Mouse (Mus musculus) myocyte (in vitro differentiated cells): ENCODE results near the gene Me3. TPM values are rescaled to one million over a fixed set of nuclear protein-coding genes. Genes with fewer than 3 reads are reported as not detected.

Experiments
- H3K27me3 ChIP-seq: one replicate; pipeline ENCODE4 v1.6.1; 2011; ENCODE audit not compliant: control insufficient read depth, insufficient read depth, insufficient read length
- H3K36me3 ChIP-seq: one replicate; pipeline ENCODE4 v1.6.1; 2011; ENCODE audit not compliant: control insufficient read depth, insufficient read depth
- H3K4me2 ChIP-seq: one replicate; pipeline ENCODE4 v1.6.1; 2011; ENCODE audit warnings: low read depth, control low read depth
- H3K4me3 ChIP-seq: one replicate; pipeline ENCODE4 v1.5.1; 2011; ENCODE audit warnings: mild to moderate bottlenecking, control low read depth, moderate library complexity
- H3K79me2 ChIP-seq: one replicate; pipeline ENCODE4 v1.6.1; 2011; ENCODE audit not compliant: control insufficient read depth, insufficient read depth
- H3ac ChIP-seq: one replicate; pipeline ENCODE4 v1.6.1; 2011; ENCODE audit not compliant: control insufficient read depth, insufficient read length
- CEBPB ChIP-seq: IDR thresholded peaks from 2 replicates; pipeline ENCODE4 v1.6.1; 2011; ENCODE audit warnings: mild to moderate bottlenecking, moderate library complexity; ENCODE audit not compliant: poor library complexity, insufficient read depth, severe bottlenecking
- E2F4 ChIP-seq: IDR thresholded peaks from one replicate; pipeline ENCODE4 v1.6.1; 2011; ENCODE audit warnings: mild to moderate bottlenecking, control low read depth, moderate library complexity; ENCODE audit not compliant: insufficient read depth
- MAX ChIP-seq: IDR thresholded peaks from one replicate; pipeline ENCODE4 v1.6.1; 2011; ENCODE audit warnings: low read depth, mild to moderate bottlenecking, control low read depth
- MYOD1 ChIP-seq, 3 experiments: IDR thresholded peaks; one replicate each; pipeline ENCODE4 v1.6.1; 2011; ENCODE audit warnings: control low read depth in 2 of 3, low read depth in 2 of 3, mild to moderate bottlenecking in 2 of 3, moderate library complexity in 1 of 3; ENCODE audit not compliant: insufficient read length in 2 of 3, control insufficient read depth in 1 of 3
- MYOG ChIP-seq, 3 experiments: IDR thresholded peaks; one replicate each; pipeline ENCODE4 v1.6.1; 2011; ENCODE audit warnings: control low read depth in 2 of 3, low read depth in 2 of 3, mild to moderate bottlenecking in 2 of 3; ENCODE audit not compliant: insufficient read length in 2 of 3, control insufficient read depth in 1 of 3, insufficient read depth in 1 of 3
- POLR2AphosphoS2 ChIP-seq: IDR thresholded peaks from one replicate; pipeline ENCODE4 v1.6.1; 2011; ENCODE audit warnings: low read depth, control low read depth; ENCODE audit not compliant: insufficient read length
- REST ChIP-seq: IDR thresholded peaks from one replicate; pipeline ENCODE4 v1.6.1; 2011; ENCODE audit warnings: mild to moderate bottlenecking, control low read depth, moderate library complexity; ENCODE audit not compliant: insufficient read depth, insufficient read length
- SRF ChIP-seq: IDR thresholded peaks from one replicate; pipeline ENCODE4 v1.6.1; 2011; ENCODE audit warnings: low read depth; ENCODE audit not compliant: control insufficient read depth, insufficient read length
- TCF12 ChIP-seq: IDR thresholded peaks from one replicate; pipeline ENCODE4 v1.6.1; 2011; ENCODE audit warnings: mild to moderate bottlenecking, control low read depth; ENCODE audit not compliant: poor library complexity, insufficient read depth, severe bottlenecking
- TCF3 ChIP-seq: IDR thresholded peaks from one replicate; pipeline ENCODE4 v1.6.1; 2011; ENCODE audit warnings: low read depth, control low read depth; ENCODE audit not compliant: insufficient read length
- USF1 ChIP-seq: IDR thresholded peaks from one replicate; pipeline ENCODE4 v1.6.1; 2011; ENCODE audit warnings: low read depth, mild to moderate bottlenecking, control low read depth, moderate library complexity
- polyA plus RNA-seq: library from polyadenylated mRNA; unstranded; fragments of >200 nt; fragmentation: generic; extraction: Trizol; gene quantifications from one replicate; pipeline ENCODE4 v1.2.1, GENCODE M21; 2012; ENCODE audit warnings: missing spikeins

Me3 gene
- polyA plus RNA-seq, 1 experiment = 7.8 TPM

GRCm38 (mm10) chr7:89666361-89666760 is 34.2 kb downstream of the Me3 start:
- Histone ChIP-seq H3ac (no peak overlapping the region), H3K79me2 (no peaks in the 10 kb centered on the region), H3K27me3 (no peaks in the 10 kb centered on the region), H3K36me3 (no peaks in the 10 kb centered on the region), H3K4me3 (no peak overlapping the region), H3K4me2 (no peak overlapping the region)
- TF ChIP-seq MYOG (IDR thresholded peaks at IDR 0.05; ENCODE audit: control insufficient read depth in 1 of 3, insufficient read depth in 1 of 3, insufficient read length in 2 of 3, low read depth in 2 of 3) = no peak
- no peak for TF ChIP-seq TCF3
- TF ChIP-seq CEBPB = no peak

GRCm38 (mm10) chr7:89667570-89667969 is 35.4 kb downstream of the Me3 start:
- TF ChIP-seq MYOG (IDR thresholded peaks at IDR 0.05; ENCODE audit: control insufficient read depth in 1 of 3, insufficient read depth in 1 of 3, insufficient read length in 2 of 3, low read depth in 2 of 3) (peak; percentile 58 to 88 (median 87)), E2F4 (no peak), TCF12 (peak; percentile 87), TCF3 (peak; percentile 34), MYOD1 (IDR thresholded peaks at IDR 0.05; ENCODE audit: control insufficient read depth in 1 of 3, insufficient read length in 2 of 3, low read depth in 2 of 3) (peak; percentile 62 to 91 (median 85))
- Histone ChIP-seq H3K79me2 (no peaks in the 10 kb centered on the region), H3K36me3 (no peaks in the 10 kb centered on the region), H3K4me3 (no peak overlapping the region), H3ac (no peak overlapping the region), H3K4me2 (peak overlapping the region; percentile 4), H3K27me3 (no peaks in the 10 kb centered on the region)

GRCm38 (mm10) chr7:89669461-89669860 is 37.3 kb downstream of the Me3 start:
- Histone ChIP-seq H3K27me3 (no peaks in the 10 kb centered on the region), H3K79me2 (no peaks in the 10 kb centered on the region), H3ac (no peak overlapping the region), H3K4me3 (no peak overlapping the region), H3K36me3 (no peaks in the 10 kb centered on the region), H3K4me2 (no peak overlapping the region)
- TF ChIP-seq MYOG (IDR thresholded peaks at IDR 0.05; ENCODE audit: control insufficient read depth in 1 of 3, insufficient read depth in 1 of 3, insufficient read length in 2 of 3, low read depth in 2 of 3) (no peak), REST (no peak), CEBPB (no peak), MYOD1 (IDR thresholded peaks at IDR 0.05; ENCODE audit: control insufficient read depth in 1 of 3, insufficient read length in 2 of 3, low read depth in 2 of 3) (no peak), POLR2AphosphoS2 (no peak), MAX (no peak), TCF12 (no peak), E2F4 (no peak), TCF3 (no peak)

- Histone ChIP-seq H3K4me2 (no peak overlapping the region), H3K27me3 (no peaks in the 10 kb centered on the region), H3ac (no peak overlapping the region), H3K79me2 (no peaks in the 10 kb centered on the region), H3K36me3 (no peaks in the 10 kb centered on the region), H3K4me3 (no peak overlapping the region)
- TF ChIP-seq REST (no peak), MYOD1 (IDR thresholded peaks at IDR 0.05; ENCODE audit: control insufficient read depth in 1 of 3, insufficient read length in 2 of 3, low read depth in 2 of 3) (no peak), E2F4 (no peak), POLR2AphosphoS2 (no peak), TCF12 (no peak), USF1 (no peak), SRF (no peak), MYOG (IDR thresholded peaks at IDR 0.05; ENCODE audit: control insufficient read depth in 1 of 3, insufficient read depth in 1 of 3, insufficient read length in 2 of 3, low read depth in 2 of 3) (no peak), CEBPB (no peak)
These were observed 39.1 kb downstream of the Me3 start for GRCm38 (mm10) chr7:89671104-89671831.

GRCm38 (mm10) chr7:89676176-89676575 is 44.0 kb downstream of the Me3 start:
- H3K79me2 ChIP-seq = no peaks in the 10 kb centered on the region
- no peak overlapping the region for H3K4me2 ChIP-seq
- no peaks in the 10 kb centered on the region for H3K27me3 ChIP-seq
- no peak overlapping the region for H3K4me3 ChIP-seq
- H3K36me3 ChIP-seq = no peaks in the 10 kb centered on the region
- TF ChIP-seq SRF = no peak
- no peak for TF ChIP-seq USF1
- no peak for TF ChIP-seq MAX
- H3ac ChIP-seq = no peak overlapping the region
